Mouse (Mus musculus) right cerebral cortex, postnatal 25 days (tissue): ENCODE data around the gene Rad23b.
"Not testable (repeated sequence)": the region's sequence is repeated elsewhere in the genome, so short reads cannot be mapped to it uniquely, and the experiment has no call there.

ENCODE experiments used
- DNase-seq: peaks from one replicate; pipeline ENCODE4 v3.0.0; 2022

Gene Rad23b

DNA sequence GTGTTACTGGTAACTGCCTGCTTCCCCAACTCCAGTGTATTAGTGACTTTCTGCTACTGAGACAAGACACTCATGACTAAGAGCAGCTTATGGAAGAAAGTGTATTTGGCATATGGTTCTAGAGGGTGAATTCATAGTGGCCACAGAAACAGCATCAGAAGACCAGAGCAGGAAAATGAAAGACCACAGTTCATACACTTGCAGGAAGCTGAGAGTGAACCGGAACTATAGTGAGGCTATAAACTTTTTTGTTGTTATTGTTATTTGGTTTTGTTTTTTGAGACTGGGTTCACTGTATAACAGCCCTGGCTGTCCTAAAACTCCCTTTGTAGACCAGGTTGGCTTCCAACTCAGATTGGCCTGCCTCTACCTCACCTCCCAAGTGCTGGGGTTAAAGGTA lies 6.0 kb downstream of the Rad23b start:
- DNase-seq, result no peak

DNA sequence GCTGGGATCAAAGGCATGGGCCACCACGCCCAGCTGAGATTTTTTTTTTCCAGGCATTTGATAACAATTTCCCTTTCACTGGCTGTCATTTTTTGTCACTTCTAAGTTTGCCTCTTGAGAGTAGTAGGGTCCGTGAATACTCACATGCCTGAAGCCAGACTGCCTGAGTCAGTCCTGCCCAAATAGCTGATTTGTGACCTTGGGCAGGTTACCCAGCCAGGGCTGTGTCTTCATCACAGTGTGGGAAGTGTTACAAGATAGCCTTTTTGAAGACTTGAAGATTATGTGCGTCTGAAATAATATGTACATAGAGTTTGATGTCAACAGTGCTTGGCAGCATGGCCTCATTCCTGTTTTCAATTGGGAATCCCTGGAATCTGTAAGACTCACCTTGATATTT lies 6.9 kb downstream of the Rad23b start:
- no peak for DNase-seq

DNA sequence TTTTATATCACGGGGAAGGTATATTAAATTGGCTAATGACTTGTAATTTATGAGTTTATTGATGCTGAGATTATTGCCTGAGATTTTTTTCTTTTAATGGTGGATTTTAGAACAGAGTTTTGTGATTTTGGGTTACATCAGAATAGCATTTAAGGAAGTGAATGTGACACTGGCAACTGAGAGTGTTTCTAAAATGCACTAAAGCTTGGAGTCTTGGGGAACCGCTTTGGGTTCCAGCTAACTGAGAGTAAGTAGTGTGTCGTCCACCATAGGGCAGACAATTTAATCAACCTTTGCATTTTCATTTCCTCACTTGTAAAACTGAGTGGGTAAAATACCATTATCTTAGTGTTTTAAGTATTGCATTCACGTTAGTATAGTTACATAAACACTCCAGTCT lies 14.0 kb downstream of the Rad23b start:
- DNase-seq, result no peak

DNA sequence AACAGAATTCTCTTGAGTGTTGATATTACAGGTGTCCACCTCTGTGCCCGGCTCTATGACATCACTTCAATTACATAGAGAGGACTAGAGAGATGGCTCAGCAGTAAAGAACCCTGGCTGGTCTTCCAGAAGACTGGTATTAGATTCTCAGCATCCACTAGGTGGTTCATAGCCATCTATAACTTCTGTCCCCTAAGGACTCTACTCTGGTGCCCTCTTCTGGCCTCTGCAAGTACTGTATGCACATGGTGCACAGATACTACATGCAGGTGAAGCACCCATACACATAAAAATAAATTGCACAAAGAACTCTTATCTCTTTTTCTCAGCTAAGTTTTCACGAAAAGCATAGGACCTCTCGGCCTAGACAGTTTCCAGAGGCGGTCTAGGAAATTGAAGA lies 14.5 kb downstream of the Rad23b start:
- no peak for DNase-seq

DNA sequence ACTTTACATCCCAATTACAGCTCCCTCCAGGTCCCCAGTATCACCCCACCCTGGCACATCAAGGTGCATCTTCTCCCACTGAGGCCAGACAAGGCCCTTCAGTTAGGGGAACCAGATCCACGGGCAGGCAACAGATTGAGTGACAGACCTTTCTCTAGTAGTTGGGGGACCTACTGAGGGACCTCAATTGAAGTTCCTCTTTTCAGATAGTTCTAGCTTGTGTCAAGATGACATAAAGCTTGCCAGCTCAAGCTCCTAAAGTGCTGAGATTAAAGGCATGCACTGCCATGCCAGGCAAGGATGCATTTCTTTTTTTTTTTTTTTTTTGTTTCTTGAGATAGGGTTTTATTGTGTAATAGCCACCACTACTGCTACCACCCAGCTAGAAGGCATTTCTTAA lies 16.2 kb downstream of the Rad23b start:
- no peak for DNase-seq

DNA sequence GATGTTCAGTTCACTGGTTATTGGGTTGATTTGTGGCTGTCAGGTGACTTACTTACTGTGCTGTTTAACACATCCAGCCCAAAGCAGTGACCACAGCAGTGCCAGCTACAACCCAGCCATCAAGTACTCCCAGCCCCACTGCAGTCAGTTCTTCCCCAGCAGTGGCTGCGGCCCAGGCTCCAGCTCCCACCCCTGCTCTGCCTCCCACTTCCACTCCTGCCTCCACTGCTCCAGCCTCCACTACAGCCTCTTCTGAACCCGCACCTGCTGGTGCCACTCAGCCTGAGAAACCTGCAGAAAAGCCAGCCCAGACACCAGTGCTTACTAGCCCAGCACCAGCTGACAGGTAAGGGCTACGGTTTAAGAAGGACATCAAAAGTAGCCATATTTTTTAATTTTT lies 20.3 kb downstream of the Rad23b start:
- DNase-seq, result no peak

DNA sequence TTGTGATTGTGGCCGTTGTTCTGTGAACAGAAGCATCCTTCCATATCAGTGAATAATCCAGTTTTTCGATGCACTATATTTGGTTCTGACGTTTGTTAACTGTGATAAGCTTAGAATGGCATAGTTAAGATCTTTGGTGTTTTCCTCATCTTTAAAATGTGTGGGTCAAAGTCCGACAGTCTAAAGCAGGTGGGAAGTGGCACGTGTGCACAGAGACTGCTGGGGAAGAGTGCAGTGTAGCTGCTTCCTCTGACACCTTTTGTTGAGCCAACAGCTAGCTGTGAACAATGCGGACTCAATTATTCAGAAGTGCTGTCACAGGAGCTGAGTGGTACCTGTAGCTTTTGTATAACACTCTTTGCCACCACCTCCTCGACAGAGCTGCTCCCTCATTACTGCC lies 21.5 kb downstream of the Rad23b start:
- no peak for DNase-seq

DNA sequence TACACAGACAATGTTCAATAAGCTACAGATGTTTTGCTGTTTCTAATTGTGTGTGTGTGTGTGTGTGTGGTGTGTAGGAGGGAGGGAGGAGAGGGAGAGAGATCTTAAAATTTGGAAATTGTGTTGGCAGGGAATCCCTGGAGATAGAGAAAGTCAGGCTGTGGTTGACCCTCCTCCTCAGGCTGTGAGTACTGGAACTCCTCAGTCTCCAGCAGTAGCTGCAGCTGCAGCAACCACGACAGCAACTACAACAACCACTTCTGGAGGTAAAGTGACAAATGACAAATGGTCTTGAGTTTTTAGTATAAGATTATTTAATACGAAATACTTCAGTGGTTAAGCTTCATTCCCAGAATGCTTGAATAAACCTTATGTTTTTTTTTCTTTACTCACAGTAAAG lies 32.5 kb downstream of the Rad23b start:
- no peak for DNase-seq

DNA sequence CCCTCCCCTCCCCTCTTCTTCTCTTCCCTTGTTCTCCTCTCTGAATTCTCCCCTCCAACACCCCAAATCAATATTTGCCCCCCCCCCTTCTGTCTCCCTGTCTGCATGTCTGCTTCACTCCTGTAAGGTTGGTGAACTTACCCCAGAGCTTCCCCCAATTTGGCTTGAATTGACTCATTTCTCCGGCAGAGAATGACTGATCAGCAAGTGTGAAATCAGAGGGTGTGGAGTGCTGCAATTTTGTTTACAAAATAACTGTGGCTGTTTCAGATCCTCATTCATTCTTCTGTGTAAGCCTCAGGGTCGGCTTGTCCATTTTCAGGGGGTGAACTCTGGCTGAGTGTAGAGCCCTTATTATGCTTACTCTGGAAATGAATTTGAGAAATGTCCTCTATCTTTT lies 36.9 kb downstream of the Rad23b start:
- no peak for DNase-seq

DNA sequence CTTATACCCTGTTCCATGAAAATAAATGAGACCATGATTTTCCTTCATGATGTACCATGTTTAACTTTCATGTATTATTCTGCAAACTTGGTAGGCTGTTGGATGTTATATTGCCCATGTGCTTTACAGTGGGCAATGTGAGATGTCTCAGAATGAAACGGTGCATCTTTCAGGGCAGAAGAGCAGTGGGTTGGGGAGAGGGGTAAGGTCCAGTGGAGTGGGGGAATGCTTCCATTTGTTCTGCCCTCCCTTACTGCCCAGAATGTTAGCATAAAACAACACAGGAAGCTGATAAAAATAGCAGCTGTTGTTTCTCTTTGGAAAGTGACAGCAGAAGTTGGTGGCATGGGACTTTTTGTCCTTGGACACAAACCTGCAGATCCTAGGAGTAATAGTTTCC lies 41.6 kb downstream of the Rad23b start:
- no peak for DNase-seq

DNA sequence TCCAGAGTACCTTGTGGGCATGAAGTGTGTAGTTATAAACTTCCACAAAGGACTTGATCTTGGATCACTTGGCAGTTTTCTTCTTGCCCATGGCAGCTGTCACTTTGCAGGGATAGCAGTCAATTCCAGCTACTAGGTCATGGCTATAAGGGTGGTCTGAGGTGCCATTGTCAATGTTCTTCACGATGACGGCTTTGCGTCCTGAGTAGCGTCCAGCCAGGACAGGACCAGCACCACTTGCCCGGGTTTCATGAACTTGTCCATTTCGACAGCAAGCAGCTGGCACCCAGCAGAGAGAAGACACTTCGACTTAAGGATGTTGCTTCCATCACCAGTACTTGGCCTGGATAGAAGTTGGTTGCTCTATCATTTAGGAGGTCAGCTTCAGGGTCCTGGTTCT lies 42.6 kb downstream of the Rad23b start:
- no peak for DNase-seq

DNA sequence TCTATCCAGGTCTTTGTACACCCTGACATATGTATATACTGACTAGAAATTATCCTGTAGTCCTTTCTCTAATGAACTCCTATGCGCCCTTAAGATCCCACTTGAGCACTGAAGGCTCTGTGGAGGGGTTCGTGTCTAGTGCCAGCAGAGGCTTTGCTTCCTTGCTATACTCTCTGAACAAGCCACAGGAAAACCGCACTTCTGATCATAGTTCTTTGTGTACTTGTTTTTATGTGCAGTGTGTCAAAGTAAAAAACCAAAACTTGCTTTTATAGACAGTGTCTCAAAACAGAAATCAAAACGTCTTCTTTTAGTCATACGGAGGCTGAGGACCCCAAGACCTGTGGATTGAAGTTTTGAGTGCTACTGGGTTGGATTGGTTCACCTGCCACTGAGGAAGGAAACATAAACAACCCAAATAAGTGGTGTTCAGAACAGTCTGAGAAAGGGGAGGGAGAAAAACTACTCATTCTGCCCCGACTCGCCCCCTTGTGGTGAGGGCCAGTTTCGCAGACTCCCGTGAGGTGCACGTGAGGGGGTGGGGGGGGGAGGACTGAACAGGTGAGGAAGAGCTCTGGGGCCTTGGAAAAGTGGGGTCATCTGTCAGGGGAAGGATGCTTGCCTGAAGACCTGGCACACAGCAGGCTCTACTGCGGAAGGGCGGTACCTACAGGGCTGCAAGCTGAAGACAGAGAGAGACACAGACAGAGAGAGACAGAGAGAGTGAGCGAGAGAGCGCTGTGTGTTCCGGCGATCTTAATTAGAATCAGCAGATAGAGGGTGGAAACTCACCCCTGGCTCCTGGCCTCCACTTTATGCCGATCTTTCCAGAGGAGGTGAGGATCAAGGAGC lies 48.3 kb downstream of the Rad23b start:
- no peak for DNase-seq

DNA sequence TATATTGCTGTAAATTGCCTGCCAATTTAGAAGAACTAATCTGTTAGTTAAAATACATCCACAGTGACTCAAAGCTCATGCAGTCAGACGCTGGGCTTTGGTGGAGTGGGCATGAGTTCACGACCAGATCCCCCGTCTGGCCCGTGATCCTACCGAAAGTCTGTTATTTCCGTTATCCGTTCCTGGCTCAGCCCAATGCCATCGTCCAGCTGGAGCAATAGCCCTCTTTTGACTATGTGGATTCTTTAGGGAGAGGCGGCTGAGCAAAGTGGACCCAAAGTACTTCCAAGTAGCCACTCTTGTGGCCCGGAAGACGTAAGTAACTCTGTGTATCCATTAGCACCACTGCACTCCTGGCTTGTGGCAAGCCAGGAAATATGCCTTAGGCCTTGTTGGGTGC lies 49.1 kb downstream of the Rad23b start:
- no peak for DNase-seq

DNA sequence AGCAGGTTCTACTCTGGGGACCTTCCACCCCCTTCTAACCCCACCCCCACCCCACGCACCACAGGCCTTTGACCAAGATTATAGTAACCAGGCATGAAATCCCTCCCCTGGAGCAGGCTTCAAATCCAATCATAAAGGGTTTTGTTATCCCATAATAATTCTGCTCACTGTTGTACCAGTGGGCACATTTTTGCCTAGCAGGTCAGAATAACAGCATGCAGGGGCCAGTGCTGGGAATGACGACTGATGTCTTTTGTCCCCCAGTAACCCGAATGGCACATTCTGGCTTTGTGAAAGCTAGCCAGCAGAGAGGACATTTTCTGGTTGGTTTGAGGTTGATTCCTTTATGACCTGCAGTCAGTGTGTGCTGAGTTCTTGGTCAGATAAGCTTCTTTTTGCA lies 55.5 kb downstream of the Rad23b start:
- DNase-seq, result no peak

DNA sequence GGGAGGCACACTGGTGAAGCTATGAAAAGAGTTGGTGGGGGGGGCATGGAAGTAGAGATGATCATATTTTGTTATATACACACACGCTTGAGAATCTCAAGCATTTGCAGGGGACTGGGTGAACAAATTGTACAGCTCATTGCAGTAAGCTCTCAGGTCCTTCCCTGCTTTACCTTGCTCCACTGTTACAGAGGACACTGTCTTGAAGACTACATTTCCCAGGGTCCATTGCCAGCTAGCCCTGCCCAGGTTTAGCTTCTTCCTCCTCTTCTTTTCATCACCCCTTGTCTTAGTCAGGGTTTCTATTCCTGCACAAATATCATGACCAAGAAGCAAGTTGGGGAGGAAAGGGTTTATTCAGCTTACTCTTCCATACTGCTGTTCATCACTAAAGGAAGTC lies 56.7 kb downstream of the Rad23b start:
- no peak for DNase-seq

DNA sequence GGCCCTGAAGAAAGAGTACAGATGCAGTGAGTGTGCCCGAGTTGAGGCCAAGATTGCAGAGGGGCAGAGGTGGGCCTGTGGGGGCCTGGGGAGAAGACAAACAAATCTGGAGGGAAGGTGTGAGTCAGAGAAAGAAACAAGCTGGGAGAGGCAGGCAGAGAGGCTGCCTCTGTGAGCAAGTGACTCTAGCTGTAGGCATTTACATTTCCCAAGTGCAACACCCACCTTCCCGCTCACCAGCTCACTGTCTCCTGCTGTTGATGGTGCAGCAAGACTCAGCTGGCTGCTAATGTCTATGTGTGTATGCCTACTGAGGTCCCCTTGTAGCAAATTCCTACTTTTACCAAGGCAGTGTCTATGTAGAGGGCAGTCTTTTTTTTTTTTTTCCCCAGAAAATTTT lies 58.2 kb downstream of the Rad23b start:
- peak; percentile 42 for DNase-seq

DNA sequence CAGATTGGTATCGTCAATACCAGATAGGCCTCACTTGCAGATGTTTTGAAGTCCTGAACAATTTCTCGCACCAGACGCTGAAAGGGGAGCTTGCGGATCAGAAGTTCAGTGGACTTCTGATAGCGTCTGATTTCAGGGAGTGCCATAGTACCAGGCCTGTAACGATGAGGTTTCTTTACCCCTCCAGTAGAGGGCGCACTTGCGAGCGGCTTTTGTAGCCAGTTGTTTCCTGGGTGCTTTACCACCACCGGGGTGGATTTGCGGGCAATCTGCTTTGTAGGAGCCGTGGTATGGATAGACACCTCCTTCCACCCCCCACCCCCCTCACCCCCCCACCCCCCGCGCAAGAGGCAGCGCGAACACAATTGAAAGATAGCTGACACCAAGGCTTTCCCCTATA lies 59.2 kb downstream of the Rad23b start:
- DNase-seq, result no peak

DNA sequence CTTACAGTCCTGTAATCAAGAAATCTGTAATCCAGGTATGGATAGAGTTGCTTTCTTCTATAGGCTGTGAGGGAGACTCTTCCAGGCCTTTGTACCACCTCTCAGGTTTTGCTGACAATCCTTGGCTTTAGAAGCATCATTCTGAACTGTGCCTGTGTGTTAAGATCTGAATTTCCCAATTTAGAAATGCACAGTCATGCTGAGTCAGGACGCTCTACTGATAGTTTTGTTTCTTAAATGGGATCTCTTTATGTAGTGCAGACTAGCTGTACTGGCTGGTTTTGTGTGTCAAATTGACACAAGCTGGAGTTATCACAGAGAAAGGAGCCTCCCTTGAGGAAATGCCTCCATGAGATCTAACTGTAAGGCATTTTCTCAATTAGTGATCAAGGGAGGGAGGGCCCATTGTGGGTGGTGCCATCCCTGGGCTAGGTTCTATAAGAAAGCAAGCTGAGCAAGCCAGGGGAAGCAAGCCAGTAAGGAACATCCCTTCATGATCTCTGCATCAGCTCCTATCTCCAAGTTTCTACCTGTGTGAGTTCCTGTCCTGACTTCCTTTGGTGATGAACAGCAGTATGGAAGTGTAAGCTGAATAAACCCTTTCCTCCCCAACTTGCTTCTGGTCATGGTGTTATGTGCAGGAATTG lies 59.9 kb downstream of the Rad23b start:
- not testable (repeated sequence) for DNase-seq

DNA sequence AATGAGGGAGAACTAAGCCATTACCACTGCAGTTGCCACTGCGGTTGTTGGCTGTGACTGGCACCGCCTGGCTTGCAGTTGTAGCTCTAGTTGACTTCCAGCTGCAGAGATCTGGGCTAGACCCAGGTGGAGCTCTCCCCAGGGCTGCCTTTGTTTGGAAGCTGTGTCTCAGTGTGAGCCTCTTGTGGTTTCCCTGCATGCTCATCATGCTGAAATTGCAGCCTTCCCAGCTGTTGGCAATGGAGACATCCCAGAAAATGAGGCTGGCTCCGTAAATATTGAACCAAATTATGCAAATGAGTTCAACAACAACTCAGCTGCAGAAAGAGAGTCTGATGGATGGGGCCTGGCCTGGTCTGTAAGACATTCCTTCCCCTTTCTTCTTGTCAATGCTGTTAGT lies 66.0 kb downstream of the Rad23b start:
- DNase-seq, result peak; percentile 22

DNA sequence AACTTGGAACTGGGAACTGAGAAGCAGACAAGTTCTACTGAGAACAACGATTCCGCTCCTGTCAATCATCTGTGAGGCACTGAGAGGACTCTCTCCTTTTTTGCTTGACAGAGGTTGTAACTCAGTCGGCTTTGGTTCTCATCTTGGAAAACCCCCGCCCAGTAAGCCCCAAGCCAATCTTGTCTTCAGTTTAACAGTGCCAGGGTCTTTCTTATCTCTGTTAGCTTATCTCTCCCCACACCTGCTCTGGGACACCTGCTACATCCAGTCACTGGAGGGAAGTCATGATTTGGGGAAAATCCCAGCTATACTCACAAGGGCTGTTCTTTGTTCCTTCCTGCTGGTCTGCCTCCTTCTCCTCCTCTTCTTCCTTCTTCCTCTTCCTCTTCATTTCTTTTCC lies 76.4 kb downstream of the Rad23b start:
- no peak for DNase-seq
